Mouse (Mus musculus): ENCODE results near the gene C730034F03Rik. TPM values are rescaled to one million over a fixed set of nuclear protein-coding genes. Genes with fewer than 3 reads are reported as not detected.
"Not testable (repeated sequence)": the region's sequence is repeated elsewhere in the genome, so short reads cannot be mapped to it uniquely, and the experiment has no call there.

C730034F03Rik gene
- polyA plus RNA-seq, 1 experiment from 2014 or later = 3.3 TPM

- peak overlapping the region; percentile 83 for H3K27ac ChIP-seq
- H3K27me3 ChIP-seq = no peaks in the 10 kb centered on the region
- H3K4me3 ChIP-seq = no peak overlapping the region
- H3K4me1 ChIP-seq (replicated peaks) = peaks cover 22% of the 10 kb centered on the region
- peak; percentile 48; the same call in 1 of the 2 replicates for ATAC-seq (replicated peaks; ENCODE audit: insufficient number of reproducible peaks, insufficient read depth, low FRiP score, low read depth)
- WGBS = 42% methylated on average over 8 of the region's 8 CpGs
- peak overlapping the region; percentile 26; the same call in 1 of the 2 replicates for H3K4me2 ChIP-seq
- H3K9ac ChIP-seq = no peak overlapping the region
- H3K9me3 ChIP-seq (replicated peaks) = no peaks in the 10 kb centered on the region
- H3K36me3 ChIP-seq = peaks cover 38% of the 10 kb centered on the region
Measured at GRCm38 (mm10) chr15:89415282-89415681, 14.1 kb upstream of the C730034F03Rik start.

- 92% methylated on average over 9 of the region's 9 CpGs for WGBS
- no peak overlapping the region for H3K9ac ChIP-seq
- no peaks in the 10 kb centered on the region for H3K9me3 ChIP-seq (replicated peaks)
- H3K4me3 ChIP-seq = no peak overlapping the region
- H3K4me2 ChIP-seq = no peak overlapping the region
- peaks cover 59% of the 10 kb centered on the region for H3K36me3 ChIP-seq
- ATAC-seq (replicated peaks; ENCODE audit: insufficient number of reproducible peaks, insufficient read depth, low FRiP score, low read depth) = no peak
- H3K27me3 ChIP-seq = no peaks in the 10 kb centered on the region
- H3K4me1 ChIP-seq (replicated peaks) = peaks cover 38% of the 10 kb centered on the region
- H3K27ac ChIP-seq = no peak overlapping the region
Measured at GRCm38 (mm10) chr15:89421938-89422337, 7.5 kb upstream of the C730034F03Rik start.

- H3K4me2 ChIP-seq = peak overlapping the region; percentile 66
- 78% methylated on average over 8 of the region's 8 CpGs for WGBS
- peak overlapping the region; percentile 59 for H3K4me3 ChIP-seq
Measured at GRCm38 (mm10) chr15:89424621-89425020, 4.8 kb upstream of the C730034F03Rik start.

GRCm38 (mm10) chr15:89425711-89426121 lies 3.7 kb upstream of the C730034F03Rik start, which contains the start of gene Cpt1b:
TSS of gene Cpt1b (minus strand) at chr15:89425863.
- peak within 1 kb of the TSS; percentile 98 for H3K27ac ChIP-seq

More at GRCm38 (mm10) chr15:89424621-89425020, 4.8 kb upstream of the C730034F03Rik start:
- Histone ChIP-seq H3K27ac (peak overlapping the region; percentile 98), H3K36me3 (peaks cover 41% of the 10 kb centered on the region), H3K4me1 (replicated peaks) (peaks cover 46% of the 10 kb centered on the region), H3K9me3 (replicated peaks) (no peaks in the 10 kb centered on the region), H3K27me3 (no peaks in the 10 kb centered on the region), H3K9ac (peak overlapping the region; percentile 76; the same call in 1 of the 2 replicates)
- ATAC-seq (replicated peaks; ENCODE audit: insufficient number of reproducible peaks, insufficient read depth, low FRiP score, low read depth) = no peak

GRCm38 (mm10) chr15:89426716-89427115 lies 2.7 kb upstream of the C730034F03Rik start:
- Histone ChIP-seq H3K27me3 (no peaks in the 10 kb centered on the region), H3K4me3 (no peak overlapping the region), H3K36me3 (peaks cover 24% of the 10 kb centered on the region; the same call in 1 of the 2 replicates), H3K4me2 (no peak overlapping the region), H3K9ac (peak overlapping the region; percentile 5; the same call in 1 of the 2 replicates), H3K27ac (peak overlapping the region; percentile 98), H3K9me3 (replicated peaks) (no peaks in the 10 kb centered on the region), H3K4me1 (replicated peaks) (peaks cover 57% of the 10 kb centered on the region)
- 65% methylated on average over 10 of the region's 10 CpGs for WGBS
- no peak for ATAC-seq (replicated peaks; ENCODE audit: insufficient number of reproducible peaks, insufficient read depth, low FRiP score, low read depth)

More at GRCm38 (mm10) chr15:89425711-89426121, 3.7 kb upstream of the C730034F03Rik start, which contains the start of gene Cpt1b:
- Histone ChIP-seq H3K4me3 (peak within 1 kb of the TSS; percentile 59), H3K36me3 (peaks cover 30% of the 10 kb centered on the region; the same call in 1 of the 2 replicates), H3K27me3 (no peaks in the 10 kb centered on the region), H3K9ac (peak within 1 kb of the TSS; percentile 76), H3K9me3 (replicated peaks) (no peaks in the 10 kb centered on the region), H3K4me2 (peak within 1 kb of the TSS; percentile 66), H3K4me1 (replicated peaks) (peaks cover 53% of the 10 kb centered on the region)
- WGBS = 31% methylated on average over 6 of the region's 6 CpGs
- peak; percentile 81 for ATAC-seq (replicated peaks; ENCODE audit: insufficient number of reproducible peaks, insufficient read depth, low FRiP score, low read depth)

GRCm38 (mm10) chr15:89428136-89428790 lies 1.1 kb upstream of the C730034F03Rik start:
- Histone ChIP-seq H3K4me1 (replicated peaks) (peaks cover 51% of the 10 kb centered on the region), H3K36me3 (peaks cover 13% of the 10 kb centered on the region; the same call in 1 of the 2 replicates), H3K4me3 (peak overlapping the region; percentile 85), H3K27me3 (no peaks in the 10 kb centered on the region), H3K9ac (peak overlapping the region; percentile 76), H3K9me3 (replicated peaks) (no peaks in the 10 kb centered on the region), H3K27ac (peak overlapping the region; percentile 96), H3K4me2 (peak overlapping the region; percentile 79)
- WGBS = 76% methylated on average over 19 of the region's 19 CpGs
- ATAC-seq (replicated peaks; ENCODE audit: insufficient number of reproducible peaks, insufficient read depth, low FRiP score, low read depth) = no peak

GRCm38 (mm10) chr15:89428821-89429351 lies 503 bp upstream of the C730034F03Rik start:
- Histone ChIP-seq H3K9ac (peak overlapping the region; percentile 76), H3K27me3 (no peaks in the 10 kb centered on the region), H3K9me3 (replicated peaks) (no peaks in the 10 kb centered on the region), H3K36me3 (peaks cover 8% of the 10 kb centered on the region; the same call in 1 of the 2 replicates), H3K27ac (peak overlapping the region; percentile 96), H3K4me1 (replicated peaks) (peaks cover 45% of the 10 kb centered on the region), H3K4me3 (peak overlapping the region; percentile 85), H3K4me2 (peak overlapping the region; percentile 79)
- 4% methylated on average over 22 of the region's 22 CpGs for WGBS
- ATAC-seq (replicated peaks; ENCODE audit: insufficient number of reproducible peaks, insufficient read depth, low FRiP score, low read depth) = peak; percentile 9; the same call in 1 of the 2 replicates

GRCm38 (mm10) chr15:89430341-89430740 lies 952 bp downstream of the C730034F03Rik start:
- WGBS = 43% methylated on average over 6 of the region's 6 CpGs
- Histone ChIP-seq H3K4me3 (peak overlapping the region; percentile 85), H3K9ac (peak overlapping the region; percentile 76), H3K4me2 (peak overlapping the region; percentile 79), H3K4me1 (replicated peaks) (peaks cover 35% of the 10 kb centered on the region), H3K36me3 (peaks cover 8% of the 10 kb centered on the region; the same call in 1 of the 2 replicates), H3K27ac (peak overlapping the region; percentile 96), H3K9me3 (replicated peaks) (no peaks in the 10 kb centered on the region), H3K27me3 (no peaks in the 10 kb centered on the region)
- no peak for ATAC-seq (replicated peaks; ENCODE audit: insufficient number of reproducible peaks, insufficient read depth, low FRiP score, low read depth)

GRCm38 (mm10) chr15:89430771-89431170 lies 1.4 kb downstream of the C730034F03Rik start:
- H3K4me1 ChIP-seq (replicated peaks) = peaks cover 35% of the 10 kb centered on the region
- not testable (repeated sequence) for H3K27ac ChIP-seq; ATAC-seq (replicated peaks; ENCODE audit: insufficient number of reproducible peaks, insufficient read depth, low FRiP score, low read depth); H3K4me3 ChIP-seq; H3K36me3 ChIP-seq; H3K9me3 ChIP-seq (replicated peaks); H3K9ac ChIP-seq; H3K27me3 ChIP-seq
- 77% methylated on average over 9 of the region's 9 CpGs for WGBS
- H3K4me2 ChIP-seq = peak overlapping the region; percentile 79

GRCm38 (mm10) chr15:89431271-89431670 lies 1.9 kb downstream of the C730034F03Rik start:
- Histone ChIP-seq H3K36me3 (peaks cover 8% of the 10 kb centered on the region; the same call in 1 of the 2 replicates), H3K9me3 (replicated peaks) (no peaks in the 10 kb centered on the region), H3K4me3 (no peak overlapping the region), H3K4me1 (replicated peaks) (peaks cover 33% of the 10 kb centered on the region), H3K27ac (no peak overlapping the region), H3K9ac (no peak overlapping the region), H3K27me3 (no peaks in the 10 kb centered on the region), H3K4me2 (no peak overlapping the region)
- ATAC-seq (replicated peaks; ENCODE audit: insufficient number of reproducible peaks, insufficient read depth, low FRiP score, low read depth) = no peak
- WGBS = 74% methylated on average over 3 of the region's 3 CpGs

GRCm38 (mm10) chr15:89431806-89432205 lies 2.4 kb downstream of the C730034F03Rik start:
- H3K27me3 ChIP-seq = no peaks in the 10 kb centered on the region
- WGBS = 88% methylated on average over 6 of the region's 6 CpGs
- ATAC-seq (replicated peaks; ENCODE audit: insufficient number of reproducible peaks, insufficient read depth, low FRiP score, low read depth) = no peak
- H3K27ac ChIP-seq = no peak overlapping the region
- no peak overlapping the region for H3K9ac ChIP-seq
- H3K4me2 ChIP-seq = no peak overlapping the region
- H3K9me3 ChIP-seq (replicated peaks) = no peaks in the 10 kb centered on the region
- H3K4me1 ChIP-seq (replicated peaks) = peaks cover 28% of the 10 kb centered on the region
- H3K4me3 ChIP-seq = no peak overlapping the region
- peaks cover 8% of the 10 kb centered on the region; the same call in 1 of the 2 replicates for H3K36me3 ChIP-seq

Measured in heart, embryonic 15.5 days (tissue).